Mouse (Mus musculus) midbrain, embryonic 16.5 days (tissue): ENCODE results near the gene Pml. TPM values are rescaled to one million over a fixed set of nuclear protein-coding genes. Genes with fewer than 3 reads are reported as not detected.
"Not testable (repeated sequence)": the region's sequence is repeated elsewhere in the genome, so short reads cannot be mapped to it uniquely, and the experiment has no call there.

Source experiments
- ATAC-seq: fragments of 200-750 bp; cut with Nextera tagmentation; 2 replicates; pipeline ENCODE4 v1.8.0; 2017; ENCODE audit warnings: moderate TSS enrichment
- H3K27ac ChIP-seq: fragments of 300-500 bp; sonication (generic); 2 replicates; pipeline ENCODE4 v1.5.1; 2014; ENCODE audit warnings: mild to moderate bottlenecking, low read length, mixed read lengths
- H3K27me3 ChIP-seq: fragments of 300-500 bp; sonication (generic); 2 replicates; pipeline ENCODE4 v1.6.1; 2014; ENCODE audit warnings: low read depth, low read length, mixed read lengths; ENCODE audit not compliant: control insufficient read depth, insufficient read depth
- H3K36me3 ChIP-seq: fragments of 300-500 bp; sonication (generic); 2 replicates; pipeline ENCODE4 v1.6.1; 2014; ENCODE audit warnings: mild to moderate bottlenecking, low read length, moderate library complexity, mixed read lengths; ENCODE audit not compliant: control insufficient read depth, insufficient read depth
- H3K4me1 ChIP-seq: fragments of 300-500 bp; sonication (generic); 2 replicates; pipeline ENCODE4 v1.6.1; 2014; ENCODE audit warnings: mild to moderate bottlenecking, low read length, mixed read lengths; ENCODE audit not compliant: control insufficient read depth, insufficient read depth
- H3K4me2 ChIP-seq: fragments of 300-500 bp; sonication (generic); 2 replicates; pipeline ENCODE4 v1.6.1; 2014; ENCODE audit warnings: mild to moderate bottlenecking, low read length, mixed read lengths
- H3K4me3 ChIP-seq: fragments of 300-500 bp; sonication (generic); 2 replicates; pipeline ENCODE4 v1.5.1; 2014; ENCODE audit warnings: low read depth, mild to moderate bottlenecking, low read length, moderate library complexity, mixed read lengths
- H3K9ac ChIP-seq: fragments of 300-500 bp; sonication (generic); 2 replicates; pipeline ENCODE4 v1.6.1; 2014; ENCODE audit warnings: low read depth, low read length, mixed read lengths
- H3K9me3 ChIP-seq: fragments of 300-500 bp; sonication (generic); replicated peaks from 2 replicates; pipeline ENCODE4 v1.6.1; 2014; ENCODE audit warnings: mild to moderate bottlenecking, low read length, mixed read lengths; ENCODE audit not compliant: control insufficient read depth, poor library complexity, severe bottlenecking
- WGBS: fragments of 180-500 bp; shearing (Covaris S2); extraction: QIAGEN DNeasy Blood & Tissue Kit; methylation state at CpG from one replicate; pipeline ENCODE4 v1.1.7; 2014; 5-methylcytosine and 5-hydroxymethylcytosine counted together
- polyA plus RNA-seq: library from polyadenylated mRNA; unstranded; fragments of >200 nt; fragmentation: Nextera tagmentation; extraction: Ambion mirVana; gene quantifications from 2 replicates; pipeline ENCODE4 v1.2.1, GENCODE M21; 2015

Pml gene
- polyA plus RNA-seq, 1 experiment from 2014 or later, result 3.9 TPM

DNA sequence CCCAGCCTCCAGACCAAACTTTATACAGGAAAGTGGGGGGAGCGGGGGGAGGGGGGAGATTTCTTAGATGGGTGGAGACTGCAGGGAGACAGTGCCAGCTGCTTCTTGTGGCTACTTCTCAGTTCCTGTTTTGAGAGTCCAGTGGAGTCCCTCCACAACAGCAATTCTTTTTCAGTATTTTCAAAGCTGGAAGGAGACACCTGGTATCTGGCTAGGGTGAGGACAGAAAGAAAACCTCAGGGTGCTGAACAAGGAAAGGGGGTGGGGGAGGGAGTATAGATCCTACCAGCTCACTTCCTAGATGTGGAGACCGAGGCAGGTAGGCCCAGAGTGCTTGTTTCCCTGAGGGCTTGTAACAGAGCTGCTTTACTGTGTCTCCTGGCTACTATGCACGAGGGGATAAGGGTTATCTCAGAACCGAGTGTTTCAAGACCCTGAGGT, 17.0 kb upstream of the Pml start:
- ATAC-seq, result no peak
- Histone ChIP-seq H3K9me3 (no peaks in the 10 kb centered on the region), H3K4me3 (no peak overlapping the region), H3K9ac (no peak overlapping the region), H3K36me3 (peaks cover 16% of the 10 kb centered on the region), H3K27ac (no peak overlapping the region), H3K27me3 (no peaks in the 10 kb centered on the region), H3K4me1 (0 out of 2 replicates have a peak, but pooled peaks cover 3% of the 10 kb centered on the region), H3K4me2 (no peak overlapping the region)
- 43% methylated on average over 4 of the region's 4 CpGs for WGBS

DNA sequence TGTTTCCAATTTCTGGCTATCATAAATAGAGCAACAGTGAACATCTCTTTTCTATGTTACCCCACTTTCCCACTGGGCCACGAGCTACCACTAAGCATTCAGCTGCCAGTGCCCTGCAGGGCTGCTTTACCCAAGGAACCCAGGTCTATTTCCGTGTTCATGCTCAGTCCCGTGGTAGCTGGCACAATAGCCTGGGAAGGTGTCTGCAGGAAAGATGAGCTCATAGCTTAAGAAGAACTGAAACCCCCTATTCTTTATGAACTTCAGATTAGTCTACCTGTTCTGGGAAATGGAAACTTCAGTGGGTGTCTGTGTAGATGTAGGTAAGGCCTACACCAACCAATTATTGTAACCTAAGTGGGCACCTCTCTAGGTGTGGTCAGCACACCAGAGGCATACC, 15.8 kb upstream of the Pml start:
- no peak overlapping the region for H3K27ac ChIP-seq
- no peaks in the 10 kb centered on the region for H3K9me3 ChIP-seq
- no peaks in the 10 kb centered on the region for H3K27me3 ChIP-seq
- WGBS, result 76% methylated on average over 3 of the region's 3 CpGs
- no peak for ATAC-seq
- no peak overlapping the region for H3K4me3 ChIP-seq
- H3K36me3 ChIP-seq, result peaks cover 20% of the 10 kb centered on the region
- H3K4me1 ChIP-seq, result 0 out of 2 replicates have a peak, but pooled peaks cover 3% of the 10 kb centered on the region
- H3K4me2 ChIP-seq, result no peak overlapping the region
- H3K9ac ChIP-seq, result no peak overlapping the region

DNA sequence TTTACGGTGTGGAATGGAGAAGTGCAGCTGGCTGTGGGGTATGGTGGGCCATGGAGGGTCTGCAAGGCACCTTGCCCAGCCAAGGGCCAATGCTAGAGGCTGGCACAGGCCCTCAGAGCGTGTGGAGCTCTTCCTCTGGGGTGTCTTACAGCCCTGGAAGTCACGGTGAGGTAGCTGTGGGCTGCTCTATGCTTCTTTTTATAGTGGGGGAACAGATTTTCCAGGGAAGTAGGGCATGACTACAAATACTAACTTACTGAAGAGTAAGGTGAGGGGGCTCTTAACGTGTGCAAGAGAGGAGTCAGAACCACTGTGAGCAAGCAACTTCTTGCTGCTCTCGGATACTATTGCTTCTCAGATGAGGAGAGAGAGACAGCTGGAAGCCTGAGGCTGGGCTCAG, 12.9 kb upstream of the Pml start:
- 0 out of 2 replicates have a peak, but pooled peaks cover 3% of the 10 kb centered on the region for H3K4me1 ChIP-seq
- no peak for ATAC-seq
- no peak overlapping the region for H3K9ac ChIP-seq
- H3K9me3 ChIP-seq, result no peaks in the 10 kb centered on the region
- WGBS, result 97% methylated on average over 5 of the region's 5 CpGs
- peaks cover 34% of the 10 kb centered on the region for H3K36me3 ChIP-seq
- H3K27ac ChIP-seq, result no peak overlapping the region
- H3K4me2 ChIP-seq, result no peak overlapping the region
- H3K27me3 ChIP-seq, result no peaks in the 10 kb centered on the region
- no peak overlapping the region for H3K4me3 ChIP-seq

- no peak overlapping the region for H3K27ac ChIP-seq
- H3K9ac ChIP-seq, result no peak overlapping the region
- ATAC-seq, result no peak
- H3K9me3 ChIP-seq, result no peaks in the 10 kb centered on the region
- peaks cover 12% of the 10 kb centered on the region for H3K4me1 ChIP-seq
- H3K27me3 ChIP-seq, result no peaks in the 10 kb centered on the region
- no peak overlapping the region for H3K4me3 ChIP-seq
- WGBS, result 94% methylated on average over 10 of the region's 10 CpGs
- H3K36me3 ChIP-seq, result peaks cover 16% of the 10 kb centered on the region
- no peak overlapping the region for H3K4me2 ChIP-seq
Observed at GRCm38 (mm10) chr9:58255704-58256685, 6.4 kb upstream of the Pml start.

GRCm38 (mm10) chr9:58255105-58255504, 5.5 kb upstream of the Pml start:
- Histone ChIP-seq H3K9ac (no peak overlapping the region), H3K27me3 (no peaks in the 10 kb centered on the region), H3K36me3 (peaks cover 16% of the 10 kb centered on the region), H3K4me3 (no peak overlapping the region), H3K9me3 (no peaks in the 10 kb centered on the region), H3K4me1 (peaks cover 12% of the 10 kb centered on the region), H3K27ac (no peak overlapping the region), H3K4me2 (no peak overlapping the region)
- WGBS, result 62% methylated on average over 2 of the region's 2 CpGs
- ATAC-seq, result no peak

- Histone ChIP-seq H3K4me2 (peak overlapping the region; percentile 77), H3K4me3 (peak overlapping the region; percentile 46), H3K27ac (peak overlapping the region; percentile 8; the same call in 1 of the 2 replicates), H3K9ac (peak overlapping the region; percentile 65), H3K36me3 (peaks cover 11% of the 10 kb centered on the region; the same call in 1 of the 2 replicates), H3K4me1 (peaks cover 15% of the 10 kb centered on the region)
- H3K27me3 ChIP-seq, H3K9me3 ChIP-seq: not testable (repeated sequence)
- 0 out of 2 replicates have a peak, but pooled peaks have one; percentile 3 for ATAC-seq
- whole genome bisulfite sequencing, result 63% methylated on average over 5 of the region's 5 CpGs
Observed at GRCm38 (mm10) chr9:58253805-58254122, 4.2 kb upstream of the Pml start.

DNA sequence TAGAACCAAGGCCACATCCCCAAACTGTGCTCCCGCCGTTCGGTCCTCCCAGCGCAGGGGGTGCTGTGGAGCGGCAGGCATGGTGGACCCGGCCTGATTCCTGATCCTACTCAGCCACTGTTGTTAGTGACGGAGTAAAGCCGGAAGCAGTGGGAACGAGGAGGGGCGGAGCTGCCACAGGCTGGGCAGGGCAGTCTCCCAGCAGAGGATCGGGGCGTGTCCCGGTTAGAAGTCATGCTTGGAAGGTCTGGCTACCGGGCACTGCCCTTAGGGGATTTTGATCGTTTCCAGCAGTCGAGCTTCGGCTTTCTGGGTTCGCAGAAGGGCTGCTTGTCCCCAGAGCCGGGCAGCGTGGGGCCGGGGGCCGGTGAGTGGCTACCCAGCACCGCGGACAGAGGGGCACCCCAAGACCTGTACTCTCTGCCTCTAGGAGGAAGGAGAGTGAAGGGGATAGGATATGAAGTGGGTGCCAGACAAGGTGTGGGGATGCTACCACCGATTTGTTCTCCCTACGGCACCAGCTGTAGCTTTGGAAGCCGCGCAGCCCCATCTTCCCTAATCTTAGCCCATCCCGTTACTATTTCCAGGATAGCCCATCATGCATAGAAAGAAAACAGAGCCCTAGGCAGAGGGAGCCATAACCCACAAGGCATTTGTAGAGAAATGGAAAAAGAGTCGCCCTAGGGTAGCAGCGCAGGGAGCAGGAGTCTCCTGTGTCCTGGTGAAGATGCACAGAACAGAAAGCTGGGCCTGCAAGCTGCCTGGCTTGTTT, 3.6 kb upstream of the Pml start, which contains the start of gene Stoml1:
TSS of gene Stoml1 (plus strand) at position 132 of the 772 bp plus-strand sequence.
- WGBS, result under 1% methylated on average over 30 of the region's 31 CpGs
- peaks cover 15% of the 10 kb centered on the region for H3K4me1 ChIP-seq
- H3K4me2 ChIP-seq, result peak within 1 kb of the TSS; percentile 77
- H3K36me3 ChIP-seq, result peaks cover 8% of the 10 kb centered on the region; the same call in 1 of the 2 replicates
- H3K9ac ChIP-seq, result peak within 1 kb of the TSS; percentile 65
- H3K27me3 ChIP-seq, result no peaks in the 10 kb centered on the region
- H3K9me3 ChIP-seq, result no peaks in the 10 kb centered on the region
- peak; percentile 96 for ATAC-seq
- H3K27ac ChIP-seq, result peak within 1 kb of the TSS; percentile 8; the same call in 1 of the 2 replicates
- peak within 1 kb of the TSS; percentile 46 for H3K4me3 ChIP-seq

GRCm38 (mm10) chr9:58250730-58251129, 1.1 kb upstream of the Pml start:
- not testable (repeated sequence) for H3K36me3 ChIP-seq, ATAC-seq, H3K4me3 ChIP-seq, H3K27ac ChIP-seq, H3K9me3 ChIP-seq, H3K27me3 ChIP-seq, H3K4me2 ChIP-seq, H3K9ac ChIP-seq
- WGBS, result 85% methylated on average over 1 of the region's 1 CpGs
- peaks cover 20% of the 10 kb centered on the region for H3K4me1 ChIP-seq
